In genomic region chr8:80880196-80881106, GRCm38 (mm10) we compare ENCODE assay signal across 8 mouse cellular contexts. TPM values are rescaled to one million over a fixed set of nuclear protein-coding genes. Genes with fewer than 3 reads are reported as not detected.
DNase-seq lines count a peak whose midpoint lies in the region; ATAC-seq lines count a peak whose summit lies in the region.

TSS of gene Gab1 (minus strand) at chr8:80880519.

- peak within 1 kb of the TSS; percentile 92 for H3K27ac ChIP-seq in heart, embryonic 11.5 days (ENCODE audit: low read depth, low read length)
- peak within 1 kb of the TSS; percentile 99 for H3K27ac ChIP-seq in kidney, embryonic 16.5 days (ENCODE audit: low read length)
- H3K27ac ChIP-seq in midbrain, embryonic 16.5 days (ENCODE audit: low read length) = peak within 1 kb of the TSS; percentile 83
- peak within 1 kb of the TSS; percentile 99 for H3K27ac ChIP-seq in stomach, embryonic 15.5 days

- 0 out of 2 replicates have a peak, but pooled peaks cover 2% of the 10 kb centered on the region for H3K4me1 ChIP-seq in heart, embryonic 11.5 days (ENCODE audit: control insufficient read depth, insufficient read depth, low read length)
- H3K4me1 ChIP-seq in kidney, embryonic 16.5 days (ENCODE audit: insufficient read depth, low read length) = peaks cover 26% of the 10 kb centered on the region
- peaks cover 15% of the 10 kb centered on the region for H3K4me1 ChIP-seq in midbrain, embryonic 16.5 days (ENCODE audit: control insufficient read depth, insufficient read depth, low read length)
- H3K4me1 ChIP-seq in stomach, embryonic 15.5 days = peaks cover 7% of the 10 kb centered on the region

- peak within 1 kb of the TSS; percentile 73 for H3K9ac ChIP-seq in heart, embryonic 11.5 days (ENCODE audit: low read depth, low read length)
- peak within 1 kb of the TSS; percentile 89 for H3K9ac ChIP-seq in kidney, embryonic 16.5 days (replicated peaks; ENCODE audit: low read length)
- H3K9ac ChIP-seq in midbrain, embryonic 16.5 days (ENCODE audit: low read depth, low read length) = peak within 1 kb of the TSS; percentile 77
- peak within 1 kb of the TSS; percentile 90 for H3K9ac ChIP-seq in stomach, embryonic 15.5 days

- H3K36me3 ChIP-seq in heart, embryonic 11.5 days (ENCODE audit: control insufficient read depth, insufficient read depth, low read length) = no peaks in the 10 kb centered on the region
- H3K36me3 ChIP-seq in kidney, embryonic 16.5 days (ENCODE audit: insufficient read depth, low read length) = no peaks in the 10 kb centered on the region
- H3K36me3 ChIP-seq in midbrain, embryonic 16.5 days (ENCODE audit: control insufficient read depth, insufficient read depth, low read length) = no peaks in the 10 kb centered on the region
- no peaks in the 10 kb centered on the region for H3K36me3 ChIP-seq in stomach, embryonic 15.5 days

- peak; percentile 91 for ATAC-seq in heart, embryonic 11.5 days (replicated peaks; ENCODE audit: insufficient number of reproducible peaks, low FRiP score, low TSS enrichment)
- peak; percentile 97 for ATAC-seq in kidney, embryonic 16.5 days (ENCODE audit: low FRiP score, low TSS enrichment)
- peak; percentile 98 for ATAC-seq in midbrain, embryonic 16.5 days
- ATAC-seq in stomach, embryonic 15.5 days (ENCODE audit: insufficient read depth, low FRiP score, low read depth) = peak; percentile 93

- peak; percentile 83 for DNase-seq in 3T3-L1 (ENCODE audit: low read depth, low spot score)
- peak; percentile 82 for DNase-seq in brain, embryonic 18.5 days (ENCODE audit: low read depth, low spot score)
- DNase-seq in fibroblast of lung, adult 2 months (ENCODE audit: low read depth) = peak; percentile 89
- DNase-seq in liver = peak; percentile 84

- peak within 1 kb of the TSS; percentile 74 for H3K4me3 ChIP-seq in heart, embryonic 11.5 days (ENCODE audit: low read depth, low read length)
- peak within 1 kb of the TSS; percentile 90 for H3K4me3 ChIP-seq in kidney, embryonic 16.5 days (ENCODE audit: low read length)
- H3K4me3 ChIP-seq in midbrain, embryonic 16.5 days (ENCODE audit: low read depth, low read length) = peak within 1 kb of the TSS; percentile 82
- H3K4me3 ChIP-seq in stomach, embryonic 15.5 days (replicated peaks) = peak within 1 kb of the TSS; percentile 85

- H3K27me3 ChIP-seq in heart, embryonic 11.5 days (ENCODE audit: control insufficient read depth, insufficient read depth, low read length) = no peaks in the 10 kb centered on the region
- no peaks in the 10 kb centered on the region for H3K27me3 ChIP-seq in kidney, embryonic 16.5 days (ENCODE audit: insufficient read depth, low read length)
- H3K27me3 ChIP-seq in midbrain, embryonic 16.5 days (ENCODE audit: control insufficient read depth, insufficient read depth, low read depth, low read length) = no peaks in the 10 kb centered on the region
- H3K27me3 ChIP-seq in stomach, embryonic 15.5 days (replicated peaks) = no peaks in the 10 kb centered on the region

- peak within 1 kb of the TSS; percentile 87 for H3K4me2 ChIP-seq in heart, embryonic 11.5 days
- peak within 1 kb of the TSS; percentile 59 for H3K4me2 ChIP-seq in kidney, embryonic 16.5 days (replicated peaks; ENCODE audit: low read depth, low read length)
- H3K4me2 ChIP-seq in midbrain, embryonic 16.5 days (ENCODE audit: low read length) = peak within 1 kb of the TSS; percentile 67
- H3K4me2 ChIP-seq in stomach, embryonic 15.5 days = peak within 1 kb of the TSS; percentile 82

- 1% methylated on average over 67 of the region's 70 CpGs for WGBS in heart, embryonic 11.5 days (ENCODE audit: insufficient replicate concordance)
- under 1% methylated on average over 64 of the region's 70 CpGs for WGBS in kidney, embryonic 16.5 days
- under 1% methylated on average over 47 of the region's 70 CpGs for WGBS in midbrain, embryonic 16.5 days
- under 1% methylated on average over 69 of the region's 70 CpGs for WGBS in stomach, embryonic 15.5 days

- no peaks in the 10 kb centered on the region for H3K9me3 ChIP-seq in heart, embryonic 11.5 days (replicated peaks; ENCODE audit: control insufficient read depth, low read length)
- peaks cover 6% of the 10 kb centered on the region; the same call in 1 of the 2 replicates for H3K9me3 ChIP-seq in kidney, embryonic 16.5 days (ENCODE audit: low read length)
- no peaks in the 10 kb centered on the region for H3K9me3 ChIP-seq in midbrain, embryonic 16.5 days (replicated peaks; ENCODE audit: control insufficient read depth, low read length, poor library complexity, severe bottlenecking)
- no peaks in the 10 kb centered on the region for H3K9me3 ChIP-seq in stomach, embryonic 15.5 days

RNA-seq across cellular contexts. Expression of gene Gab1, which starts in this region (rescaled TPM):
- 35.0 and 41.4 TPM in 2 replicates for polyA plus RNA-seq in heart, embryonic 11.5 days (2014; fragmentation: Nextera tagmentation; extraction: Ambion mirVana)
- polyA plus RNA-seq in kidney, embryonic 16.5 days (2015; fragmentation: Nextera tagmentation; extraction: Ambion mirVana) = 14.7 and 15.6 TPM in 2 replicates
- 6.4 and 7.6 TPM in 2 replicates for polyA plus RNA-seq in midbrain, embryonic 16.5 days (2015; fragmentation: Nextera tagmentation; extraction: Ambion mirVana)
- polyA plus RNA-seq in stomach, embryonic 15.5 days (2015; fragmentation: Nextera tagmentation; extraction: Ambion mirVana) = 15.5 and 16.8 TPM in 2 replicates

Comparison
In these comparisons a context has a peak if more than half of its experiments do, and no peak if none do; other contexts are left out.
1. Peak in every context shown above with its lines: DNase-seq, ATAC-seq, H3K4me3 ChIP-seq and H3K27ac ChIP-seq.